Mouse (Mus musculus) liver, embryonic 14.5 days (tissue): ENCODE results near the gene Suv39h2.

Experiments
- CTCF ChIP-seq: IDR thresholded peaks from 2 replicates; pipeline ENCODE4 v1.5.1; 2016; ENCODE audit warnings: antibody characterized with exemption, low read depth, control low read depth
- EP300 ChIP-seq: IDR thresholded peaks from 2 replicates; pipeline ENCODE4 v1.6.1; 2016; ENCODE audit warnings: antibody characterized with exemption, low read depth

GRCm38 (mm10) chr2:3449431-3449830, 25.4 kb downstream of the Suv39h2 start:
- TF ChIP-seq CTCF (no peak), EP300 (no peak)
